In the genomic region with DNA sequence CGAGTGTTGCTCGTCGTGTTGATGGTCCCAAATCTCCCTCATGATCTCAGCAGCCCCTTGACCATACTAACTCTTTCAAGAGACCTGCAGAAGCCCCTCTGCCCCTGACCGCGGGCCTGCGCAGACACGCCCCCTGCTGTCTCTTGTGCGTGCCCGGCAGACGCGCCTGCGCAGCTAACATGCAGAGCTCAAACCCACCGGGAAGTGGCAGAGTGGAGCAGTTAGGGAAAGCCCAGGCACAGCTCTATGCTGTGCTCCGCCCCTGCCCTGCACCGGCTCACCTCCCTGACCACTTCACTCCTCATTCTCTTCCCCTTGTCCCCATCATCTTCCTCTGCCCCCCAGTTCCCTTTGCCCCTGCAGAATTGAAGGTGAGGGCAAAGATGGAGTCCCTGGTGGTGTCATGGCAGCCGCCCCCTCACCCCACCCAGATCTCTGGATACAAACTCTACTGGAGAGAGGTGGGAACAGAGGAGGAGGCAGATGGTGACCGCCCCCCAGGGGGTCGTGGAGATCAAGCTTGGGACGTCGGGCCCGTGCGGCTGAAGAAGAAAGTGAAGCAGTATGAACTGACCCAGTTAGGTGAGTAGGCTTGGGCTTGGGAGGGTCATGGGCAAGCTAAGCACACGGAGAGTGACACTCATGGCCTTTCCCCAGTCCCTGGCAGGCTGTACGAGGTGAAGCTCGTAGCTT, we compare ENCODE assay signal across 8 mouse cellular contexts. TPM values are rescaled to one million over a fixed set of nuclear protein-coding genes. Genes with fewer than 3 reads are reported as not detected.
DNase-seq lines count a peak whose midpoint lies in the region; ATAC-seq lines count a peak whose summit lies in the region.

No protein-coding gene starts in this region.

- 0 out of 2 replicates have a peak overlapping the region, but pooled peaks have one; percentile 6 for H3K9ac ChIP-seq in midbrain, embryonic 11.5 days (ENCODE audit: low read length)
- no peak overlapping the region for H3K9ac ChIP-seq in midbrain, embryonic 15.5 days
- no peak overlapping the region for H3K9ac ChIP-seq in hindbrain, embryonic 16.5 days (ENCODE audit: low read depth, low read length)
- H3K9ac ChIP-seq in liver, embryonic 16.5 days (ENCODE audit: low read depth, low read length): no peak overlapping the region
- no peak overlapping the region for H3K9ac ChIP-seq in neural tube, embryonic 14.5 days (replicated peaks; ENCODE audit: low read depth, low read length)

- H3K36me3 ChIP-seq in midbrain, embryonic 11.5 days (ENCODE audit: control insufficient read depth, insufficient read depth, low read length): peaks cover 2% of the 10 kb centered on the region; the same call in 1 of the 2 replicates
- no peaks in the 10 kb centered on the region for H3K36me3 ChIP-seq in midbrain, embryonic 15.5 days (replicated peaks)
- peaks cover 10% of the 10 kb centered on the region; the same call in 1 of the 2 replicates for H3K36me3 ChIP-seq in hindbrain, embryonic 16.5 days (ENCODE audit: control insufficient read depth, insufficient read depth, low read length)
- H3K36me3 ChIP-seq in liver, embryonic 16.5 days (ENCODE audit: control insufficient read depth, insufficient read depth): no peaks in the 10 kb centered on the region; the same call in 1 of the 2 replicates
- no peaks in the 10 kb centered on the region for H3K36me3 ChIP-seq in neural tube, embryonic 14.5 days (ENCODE audit: control insufficient read depth, insufficient read depth, low read length)

- H3K4me2 ChIP-seq in midbrain, embryonic 11.5 days: peak overlapping the region; percentile 20; the same call in 1 of the 2 replicates
- H3K4me2 ChIP-seq in midbrain, embryonic 15.5 days: no peak overlapping the region
- peak overlapping the region; percentile 16; the same call in 1 of the 2 replicates for H3K4me2 ChIP-seq in hindbrain, embryonic 16.5 days (ENCODE audit: low read length)
- peak overlapping the region; percentile 31 for H3K4me2 ChIP-seq in liver, embryonic 16.5 days (ENCODE audit: low read depth, low read length)
- 0 out of 2 replicates have a peak overlapping the region, but pooled peaks have one; percentile 2 for H3K4me2 ChIP-seq in neural tube, embryonic 14.5 days (ENCODE audit: low read depth, low read length)

- no peak overlapping the region for H3K27ac ChIP-seq in midbrain, embryonic 11.5 days (ENCODE audit: low read depth, low read length)
- H3K27ac ChIP-seq in midbrain, embryonic 15.5 days: no peak overlapping the region
- no peak overlapping the region for H3K27ac ChIP-seq in hindbrain, embryonic 16.5 days (ENCODE audit: low read depth, low read length)
- no peak overlapping the region for H3K27ac ChIP-seq in liver, embryonic 16.5 days (ENCODE audit: low read length)
- no peak overlapping the region for H3K27ac ChIP-seq in neural tube, embryonic 14.5 days (ENCODE audit: low read depth, low read length)

- H3K4me1 ChIP-seq in midbrain, embryonic 11.5 days (ENCODE audit: control insufficient read depth, insufficient read depth, low read length): peaks cover 17% of the 10 kb centered on the region
- peaks cover 7% of the 10 kb centered on the region for H3K4me1 ChIP-seq in midbrain, embryonic 15.5 days
- H3K4me1 ChIP-seq in hindbrain, embryonic 16.5 days (ENCODE audit: control insufficient read depth, insufficient read depth, low read depth, low read length): peaks cover 3% of the 10 kb centered on the region
- no peaks in the 10 kb centered on the region for H3K4me1 ChIP-seq in liver, embryonic 16.5 days (ENCODE audit: control insufficient read depth, low read depth, low read length)
- peaks cover 6% of the 10 kb centered on the region; the same call in 1 of the 2 replicates for H3K4me1 ChIP-seq in neural tube, embryonic 14.5 days (ENCODE audit: control insufficient read depth, insufficient read depth, low read length)

- ATAC-seq in midbrain, embryonic 11.5 days (ENCODE audit: low FRiP score): peak; percentile 71; the same call in 1 of the 2 replicates
- ATAC-seq in midbrain, embryonic 15.5 days (replicated peaks): no peak
- ATAC-seq in hindbrain, embryonic 16.5 days: 0 out of 2 replicates have a peak, but pooled peaks have one; percentile 12
- no peak for ATAC-seq in liver, embryonic 16.5 days (ENCODE audit: low read depth)
- no peak for ATAC-seq in neural tube, embryonic 14.5 days (ENCODE audit: low read depth)

- no peaks in the 10 kb centered on the region for H3K9me3 ChIP-seq in midbrain, embryonic 11.5 days (ENCODE audit: control insufficient read depth, low read length)
- no peaks in the 10 kb centered on the region for H3K9me3 ChIP-seq in midbrain, embryonic 15.5 days
- H3K9me3 ChIP-seq in hindbrain, embryonic 16.5 days (ENCODE audit: control insufficient read depth, low read length): no peaks in the 10 kb centered on the region
- no peaks in the 10 kb centered on the region for H3K9me3 ChIP-seq in liver, embryonic 16.5 days (replicated peaks; ENCODE audit: control insufficient read depth, low read length)
- H3K9me3 ChIP-seq in neural tube, embryonic 14.5 days (ENCODE audit: control insufficient read depth, low read length): no peaks in the 10 kb centered on the region

- peaks cover 3% of the 10 kb centered on the region; the same call in 1 of the 2 replicates for H3K27me3 ChIP-seq in midbrain, embryonic 11.5 days (ENCODE audit: control insufficient read depth, insufficient read depth, low read length)
- no peaks in the 10 kb centered on the region for H3K27me3 ChIP-seq in midbrain, embryonic 15.5 days (replicated peaks)
- H3K27me3 ChIP-seq in hindbrain, embryonic 16.5 days (replicated peaks; ENCODE audit: control insufficient read depth, insufficient read depth, low read length): no peaks in the 10 kb centered on the region
- H3K27me3 ChIP-seq in liver, embryonic 16.5 days (ENCODE audit: control insufficient read depth, insufficient read depth, low read depth, low read length): peaks cover 10% of the 10 kb centered on the region
- no peaks in the 10 kb centered on the region for H3K27me3 ChIP-seq in neural tube, embryonic 14.5 days (ENCODE audit: control insufficient read depth, insufficient read depth, low read length)

- 8% methylated on average over 25 of the region's 25 CpGs for WGBS in midbrain, embryonic 11.5 days
- WGBS in midbrain, embryonic 15.5 days: 13% methylated on average over 25 of the region's 25 CpGs
- 13% methylated on average over 25 of the region's 25 CpGs for WGBS in hindbrain, embryonic 16.5 days
- 8% methylated on average over 25 of the region's 25 CpGs for WGBS in liver, embryonic 16.5 days (ENCODE audit: insufficient replicate concordance)
- 9% methylated on average over 25 of the region's 25 CpGs for WGBS in neural tube, embryonic 14.5 days

- peak; percentile 93 for DNase-seq in midbrain, embryonic 11.5 days (ENCODE audit: low spot score, missing footprints)
- DNase-seq in embryo, embryonic 10.5 days (ENCODE audit: low spot score): peak; percentile 88
- no peak for DNase-seq in gastrocnemius, postnatal 36 days
- no peak for DNase-seq in urinary bladder, adult 18-20 months (ENCODE audit: low spot score in 2 of 2)

- intact Hi-C loops in gastrocnemius, postnatal 36 days (cut with DNase I): no loop called here

- no peak overlapping the region for H3K4me3 ChIP-seq in midbrain, embryonic 11.5 days (ENCODE audit: low read depth, low read length)
- H3K4me3 ChIP-seq in midbrain, embryonic 15.5 days: no peak overlapping the region
- no peak overlapping the region for H3K4me3 ChIP-seq in hindbrain, embryonic 16.5 days (ENCODE audit: low read length)
- H3K4me3 ChIP-seq in liver, embryonic 16.5 days (ENCODE audit: low read depth, low read length): peak overlapping the region; percentile 17; the same call in 1 of the 2 replicates
- H3K4me3 ChIP-seq in neural tube, embryonic 14.5 days (ENCODE audit: low read depth, low read length): no peak overlapping the region

RNA-seq across cellular contexts. Expression of a gene that starts 12.7 kb away (rescaled TPM):
- polyA plus RNA-seq in midbrain, embryonic 11.5 days (2014; fragmentation: Nextera tagmentation; extraction: Ambion mirVana): 115 and 145 TPM in 2 replicates
- polyA plus RNA-seq in midbrain, embryonic 15.5 days (2015; fragmentation: Nextera tagmentation; extraction: Ambion mirVana): 12.8 and 14.1 TPM in 2 replicates
- 4.4 and 9.0 TPM in 2 replicates for polyA plus RNA-seq in hindbrain, embryonic 16.5 days (2015; fragmentation: Nextera tagmentation; extraction: Ambion mirVana)
- 0.04 TPM in 1 of 2 replicates, not detected in the other for polyA plus RNA-seq in liver, embryonic 16.5 days (2015; fragmentation: Nextera tagmentation; extraction: Ambion mirVana)
- polyA plus RNA-seq in neural tube, embryonic 14.5 days (2014; fragmentation: Nextera tagmentation; extraction: Ambion mirVana): 9.9 and 10.1 TPM in 2 replicates
- total RNA-seq in gastrocnemius, postnatal 36 days (2021): under 1 TPM; 0.10 to 0.26 TPM

RNA-seq across cellular contexts. Expression of a gene that starts 27.0 kb away (rescaled TPM):
- polyA plus RNA-seq in midbrain, embryonic 11.5 days (2014; fragmentation: Nextera tagmentation; extraction: Ambion mirVana): 13.0 and 13.3 TPM in 2 replicates
- 16.8 and 17.3 TPM in 2 replicates for polyA plus RNA-seq in midbrain, embryonic 15.5 days (2015; fragmentation: Nextera tagmentation; extraction: Ambion mirVana)
- 12.8 and 17.7 TPM in 2 replicates for polyA plus RNA-seq in hindbrain, embryonic 16.5 days (2015; fragmentation: Nextera tagmentation; extraction: Ambion mirVana)
- 6.8 and 9.4 TPM in 2 replicates for polyA plus RNA-seq in liver, embryonic 16.5 days (2015; fragmentation: Nextera tagmentation; extraction: Ambion mirVana)
- polyA plus RNA-seq in neural tube, embryonic 14.5 days (2014; fragmentation: Nextera tagmentation; extraction: Ambion mirVana): 15.6 and 19.4 TPM in 2 replicates
- 10 to 100 TPM; 24.4 to 26.6 TPM for total RNA-seq in gastrocnemius, postnatal 36 days (2021)

Comparison
In these comparisons a context has a peak if more than half of its experiments do, and no peak if none do; other contexts are left out.
1. ATAC-seq: peak in midbrain, embryonic 11.5 days (single experiment) and hindbrain, embryonic 16.5 days (single experiment); none in midbrain, embryonic 15.5 days (single experiment), liver, embryonic 16.5 days (single experiment) and neural tube, embryonic 14.5 days (single experiment).
2. DNase-seq: peak in midbrain, embryonic 11.5 days (single experiment) and embryo, embryonic 10.5 days (single experiment); none in gastrocnemius, postnatal 36 days (0 of 2) and urinary bladder, adult 18-20 months (0 of 2).